Mouse (Mus musculus): ENCODE measurements around the gene Pear1. TPM values are rescaled to one million over a fixed set of nuclear protein-coding genes. Genes with fewer than 3 reads are reported as not detected.

The Pear1 gene
- polyA plus RNA-seq, 1 experiment, result 0.65 TPM

GRCm38 (mm10) chr3:87783282-87784023 is 40.7 kb downstream of the Pear1 start:
- no peak overlapping the region for H3K4me2 ChIP-seq (ENCODE audit: low read depth)
- H3K36me3 ChIP-seq (ENCODE audit: control insufficient read depth, insufficient read depth), result no peaks in the 10 kb centered on the region
- peaks cover 62% of the 10 kb centered on the region for H3K27me3 ChIP-seq (ENCODE audit: control insufficient read depth, insufficient read depth, insufficient read length)
- no peak overlapping the region for H3K4me3 ChIP-seq
- no peaks in the 10 kb centered on the region for H3K79me2 ChIP-seq (ENCODE audit: control insufficient read depth, insufficient read depth)
- TF ChIP-seq TCF12 (IDR thresholded peaks at IDR 0.05; ENCODE audit: insufficient read depth, poor library complexity, severe bottlenecking), result no peak
- no peak for TF ChIP-seq TCF3 (IDR thresholded peaks at IDR 0.05; ENCODE audit: insufficient read length, low read depth)
- TF ChIP-seq USF1 (IDR thresholded peaks at IDR 0.05; ENCODE audit: low read depth), result no peak
- TF ChIP-seq MYOG (IDR thresholded peaks at IDR 0.05; ENCODE audit: control insufficient read depth in 1 of 3, insufficient read depth in 1 of 3, insufficient read length in 2 of 3, low read depth in 2 of 3), result no peak
- TF ChIP-seq SRF (IDR thresholded peaks at IDR 0.05; ENCODE audit: control insufficient read depth, insufficient read length, low read depth), result no peak
- no peak for TF ChIP-seq REST (IDR thresholded peaks at IDR 0.05; ENCODE audit: insufficient read depth, insufficient read length)
- TF ChIP-seq MAX (IDR thresholded peaks at IDR 0.05; ENCODE audit: low read depth), result no peak
- no peak for TF ChIP-seq MYOD1 (IDR thresholded peaks at IDR 0.05; ENCODE audit: control insufficient read depth in 1 of 3, insufficient read length in 2 of 3, low read depth in 2 of 3)
- no peak overlapping the region for H3ac ChIP-seq (ENCODE audit: control insufficient read depth, insufficient read length)

GRCm38 (mm10) chr3:87779086-87779485 is 45.0 kb downstream of the Pear1 start:
- no peak for TF ChIP-seq POLR2A (IDR thresholded peaks at IDR 0.05; ENCODE audit: insufficient read length, low read depth)
- TF ChIP-seq MYOD1 (IDR thresholded peaks at IDR 0.05; ENCODE audit: control insufficient read depth in 1 of 3, insufficient read length in 2 of 3, low read depth in 2 of 3), result no peak
- no peak for TF ChIP-seq CEBPB (IDR thresholded peaks at IDR 0.05; ENCODE audit: insufficient read depth, poor library complexity, severe bottlenecking)
- no peak for TF ChIP-seq TCF3 (IDR thresholded peaks at IDR 0.05; ENCODE audit: insufficient read length, low read depth)
- no peak for TF ChIP-seq TCF12 (IDR thresholded peaks at IDR 0.05; ENCODE audit: insufficient read depth, poor library complexity, severe bottlenecking)
- TF ChIP-seq POLR2AphosphoS2 (IDR thresholded peaks at IDR 0.05; ENCODE audit: insufficient read length, low read depth), result no peak
- no peak for TF ChIP-seq USF1 (IDR thresholded peaks at IDR 0.05; ENCODE audit: low read depth)
- no peak for TF ChIP-seq MAX (IDR thresholded peaks at IDR 0.05; ENCODE audit: low read depth)
- TF ChIP-seq E2F4 (IDR thresholded peaks at IDR 0.05; ENCODE audit: insufficient read depth), result no peak
- no peak for TF ChIP-seq MYOG (IDR thresholded peaks at IDR 0.05; ENCODE audit: control insufficient read depth in 1 of 3, insufficient read depth in 1 of 3, insufficient read length in 2 of 3, low read depth in 2 of 3)
- TF ChIP-seq SRF (IDR thresholded peaks at IDR 0.05; ENCODE audit: control insufficient read depth, insufficient read length, low read depth), result no peak
- no peak for TF ChIP-seq REST (IDR thresholded peaks at IDR 0.05; ENCODE audit: insufficient read depth, insufficient read length)
- no peak overlapping the region for H3ac ChIP-seq (ENCODE audit: control insufficient read depth, insufficient read length)
- H3K36me3 ChIP-seq (ENCODE audit: control insufficient read depth, insufficient read depth), result no peaks in the 10 kb centered on the region
- no peaks in the 10 kb centered on the region for H3K79me2 ChIP-seq (ENCODE audit: control insufficient read depth, insufficient read depth)
- H3K27me3 ChIP-seq (ENCODE audit: control insufficient read depth, insufficient read depth, insufficient read length), result peaks cover 99% of the 10 kb centered on the region
- no peak overlapping the region for H3K4me2 ChIP-seq (ENCODE audit: low read depth)
- H3K4me3 ChIP-seq, result no peak overlapping the region

GRCm38 (mm10) chr3:87778283-87778682 is 45.8 kb downstream of the Pear1 start:
- Histone ChIP-seq H3K79me2 (ENCODE audit: control insufficient read depth, insufficient read depth) (no peaks in the 10 kb centered on the region), H3K36me3 (ENCODE audit: control insufficient read depth, insufficient read depth) (no peaks in the 10 kb centered on the region), H3K4me2 (ENCODE audit: low read depth) (no peak overlapping the region), H3ac (ENCODE audit: control insufficient read depth, insufficient read length) (no peak overlapping the region), H3K27me3 (ENCODE audit: control insufficient read depth, insufficient read depth, insufficient read length) (peaks cover 99% of the 10 kb centered on the region), H3K4me3 (no peak overlapping the region)
- TF ChIP-seq POLR2A (IDR thresholded peaks at IDR 0.05; ENCODE audit: insufficient read length, low read depth) (no peak), MAX (IDR thresholded peaks at IDR 0.05; ENCODE audit: low read depth) (no peak), TCF12 (IDR thresholded peaks at IDR 0.05; ENCODE audit: insufficient read depth, poor library complexity, severe bottlenecking) (no peak), MYOD1 (IDR thresholded peaks at IDR 0.05; ENCODE audit: control insufficient read depth in 1 of 3, insufficient read length in 2 of 3, low read depth in 2 of 3) (no peak), USF1 (IDR thresholded peaks at IDR 0.05; ENCODE audit: low read depth) (no peak), CEBPB (IDR thresholded peaks at IDR 0.05; ENCODE audit: insufficient read depth, poor library complexity, severe bottlenecking) (no peak)

- no peaks in the 10 kb centered on the region for H3K79me2 ChIP-seq (ENCODE audit: control insufficient read depth, insufficient read depth)
- no peak overlapping the region for H3K4me2 ChIP-seq (ENCODE audit: low read depth)
- no peak overlapping the region for H3ac ChIP-seq (ENCODE audit: control insufficient read depth, insufficient read length)
- no peak overlapping the region for H3K4me3 ChIP-seq
- H3K27me3 ChIP-seq (ENCODE audit: control insufficient read depth, insufficient read depth, insufficient read length), result peaks cover 52% of the 10 kb centered on the region
- no peaks in the 10 kb centered on the region for H3K36me3 ChIP-seq (ENCODE audit: control insufficient read depth, insufficient read depth)
- TF ChIP-seq POLR2A (IDR thresholded peaks at IDR 0.05; ENCODE audit: insufficient read length, low read depth) (no peak), E2F4 (IDR thresholded peaks at IDR 0.05; ENCODE audit: insufficient read depth) (no peak), REST (IDR thresholded peaks at IDR 0.05; ENCODE audit: insufficient read depth, insufficient read length) (no peak), MAX (IDR thresholded peaks at IDR 0.05; ENCODE audit: low read depth) (no peak), MYOD1 (IDR thresholded peaks at IDR 0.05; ENCODE audit: control insufficient read depth in 1 of 3, insufficient read length in 2 of 3, low read depth in 2 of 3) (no peak), POLR2AphosphoS2 (IDR thresholded peaks at IDR 0.05; ENCODE audit: insufficient read length, low read depth) (no peak), CEBPB (IDR thresholded peaks at IDR 0.05; ENCODE audit: insufficient read depth, poor library complexity, severe bottlenecking) (no peak), SRF (IDR thresholded peaks at IDR 0.05; ENCODE audit: control insufficient read depth, insufficient read length, low read depth) (no peak), TCF3 (IDR thresholded peaks at IDR 0.05; ENCODE audit: insufficient read length, low read depth) (no peak), MYOG (IDR thresholded peaks at IDR 0.05; ENCODE audit: control insufficient read depth in 1 of 3, insufficient read depth in 1 of 3, insufficient read length in 2 of 3, low read depth in 2 of 3) (no peak), USF1 (IDR thresholded peaks at IDR 0.05; ENCODE audit: low read depth) (no peak), TCF12 (IDR thresholded peaks at IDR 0.05; ENCODE audit: insufficient read depth, poor library complexity, severe bottlenecking) (no peak)
Observed at GRCm38 (mm10) chr3:87771088-87771487, 53.0 kb downstream of the Pear1 start.

Data from myocyte (in vitro differentiated cells).